Mouse (Mus musculus) ovary, adult 10 weeks (tissue): Measurements from ENCODE around the gene Vbp1. TPM values are rescaled to one million over a fixed set of nuclear protein-coding genes. Genes with fewer than 3 reads are reported as not detected.

Experiments used
- polyA plus RNA-seq: library from polyadenylated mRNA; stranded (reverse); fragments of 350-450 nt; fragmentation: Illumina TruSeq; extraction: RNeasy Lipid Tissue Mini Kit (QIAGEN cat#74804); gene quantifications from one replicate; pipeline ENCODE4 v1.2.3, GENCODE M21; 2014

The Vbp1 gene
- polyA plus RNA-seq: 351 TPM

GRCm38 (mm10) chrX:75514179-75514972, at the start of gene Vbp1:
Gene Vbp1 (plus strand): TSS chrX:75514299.

GRCm38 (mm10) chrX:75577582-75578324, 63.7 kb downstream of the Vbp1 start, which contains the start of gene Rab39b:
Gene Rab39b (minus strand): TSS chrX:75578231.

Other genes with a start within 250 kb of the Vbp1 start
- gene Fundc2, start 131.9 kb upstream of the Vbp1 start, polyA plus RNA-seq: 228 TPM
- 22.6 TPM for gene F8, start 131.7 kb upstream of the Vbp1 start, polyA plus RNA-seq
- 44.1 TPM for gene Cmc4, start 97.7 kb upstream of the Vbp1 start, polyA plus RNA-seq
- 18.4 TPM for gene Mtcp1, start 97.7 kb upstream of the Vbp1 start, polyA plus RNA-seq
- 102 TPM for gene Brcc3, start 97.7 kb upstream of the Vbp1 start, polyA plus RNA-seq
- gene Rab39b, start 63.9 kb downstream of the Vbp1 start, polyA plus RNA-seq: 12.8 TPM